Mouse (Mus musculus) brain, embryonic 14.5 days (tissue): ENCODE results near the gene Bsx.

Experiments used
- CTCF ChIP-seq: fragments of 200-500 bp; IDR thresholded peaks from 2 replicates; pipeline ENCODE4 v1.5.1; 2012; ENCODE audit warnings: inconsistent platforms, mild to moderate bottlenecking, moderate library complexity, borderline replicate concordance; ENCODE audit not compliant: insufficient read depth, insufficient read length; ENCODE audit errors: extremely low read depth
- POLR2A ChIP-seq: fragments of 200-500 bp; IDR thresholded peaks from 2 replicates; pipeline ENCODE4 v1.6.1; 2012; ENCODE audit warnings: mild to moderate bottlenecking, inconsistent platforms, borderline replicate concordance; ENCODE audit not compliant: poor library complexity, insufficient read depth, insufficient read length, severe bottlenecking; ENCODE audit errors: extremely low read depth

- TF ChIP-seq CTCF (no peak), POLR2A (no peak)
These were observed 34.3 kb upstream of the Bsx start for GRCm38 (mm10) chr9:40839662-40840061.
